Mouse (Mus musculus) colon, adult 2 months (tissue): Measurements from ENCODE around the gene Tmem218. TPM values are rescaled to one million over a fixed set of nuclear protein-coding genes. Genes with fewer than 3 reads are reported as not detected.

Experiments used
- polyA plus RNA-seq: library from polyadenylated mRNA; depleted of rRNA; stranded (reverse); fragments of >200 nt; gene quantifications from 2 replicates; pipeline ENCODE4 v1.2.3, GENCODE M21; 2012; rRNA removed

The Tmem218 gene
- polyA plus RNA-seq = 1.7 and 1.8 TPM in 2 replicates

GRCm38 (mm10) chr9:37207929-37208411 lies at the start of gene Tmem218:
TSS of gene Tmem218 (plus strand) at chr9:37208223.

GRCm38 (mm10) chr9:37255149-37255888 lies 47.3 kb downstream of the Tmem218 start, which contains the start of gene Slc37a2:
TSS of gene Slc37a2 (minus strand) at chr9:37255738.

Other genes starting within 250 kb of the Tmem218 start
- 3.3 and 3.8 TPM in 2 replicates for gene Pknox2, start 60.8 kb upstream of the Tmem218 start, polyA plus RNA-seq
- 162 and 181 TPM in 2 replicates for gene Slc37a2, start 47.5 kb downstream of the Tmem218 start, polyA plus RNA-seq
- gene Ccdc15, start 140.2 kb downstream of the Tmem218 start, polyA plus RNA-seq = 1.1 and 1.5 TPM in 2 replicates
- 1.2 and 1.6 TPM in 2 replicates for gene Hepacam, start 159.1 kb downstream of the Tmem218 start, polyA plus RNA-seq
- 10.1 and 10.7 TPM in 2 replicates for gene Robo4, start 193.7 kb downstream of the Tmem218 start, polyA plus RNA-seq
- 0.36 and 0.94 TPM in 2 replicates for gene Robo3, start 225.0 kb downstream of the Tmem218 start, polyA plus RNA-seq